Mouse (Mus musculus): ENCODE measurements at regions not wholly inside any gene's neighbourhood (a gene's known extent, or its start where the extent isn't known, plus 50 kb on each side); places are given as distances from the start of the nearest gene placed in this dataset.

DNA sequence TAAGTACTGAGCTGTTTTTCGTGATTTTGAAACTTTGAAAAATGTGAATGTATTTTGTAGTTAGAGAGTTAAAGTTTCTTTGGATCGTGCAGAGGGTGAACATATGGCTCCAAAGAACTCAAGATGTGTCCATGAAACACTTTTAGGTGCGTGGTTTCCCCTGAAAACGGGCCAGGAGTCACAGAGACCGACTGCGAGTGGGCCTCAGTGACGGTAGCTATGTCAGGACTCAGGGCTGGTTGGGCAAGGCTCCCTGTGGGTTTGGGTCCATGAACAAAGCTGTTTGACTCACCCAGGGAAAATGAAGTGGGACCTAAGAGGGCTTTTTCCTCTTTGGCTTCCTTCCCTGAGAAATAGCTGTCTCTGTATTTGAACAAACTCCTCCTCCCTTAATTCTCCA lies 345.9 kb upstream of the Smim15 start:
- Histone ChIP-seq H3K9ac (ENCODE audit: low read length) (no peak overlapping the region), H3K4me1 (ENCODE audit: control insufficient read depth, insufficient read depth, low read length) (no peaks in the 10 kb centered on the region), H3K4me2 (ENCODE audit: low read depth, low read length) (no peak overlapping the region), H3K9me3 (replicated peaks; ENCODE audit: control insufficient read depth, low read length) (no peaks in the 10 kb centered on the region), H3K27ac (ENCODE audit: low read length) (no peak overlapping the region), H3K36me3 (ENCODE audit: control insufficient read depth, insufficient read depth, low read length) (no peaks in the 10 kb centered on the region), H3K27me3 (ENCODE audit: control insufficient read depth, insufficient read depth, low read length) (no peaks in the 10 kb centered on the region), H3K4me3 (replicated peaks; ENCODE audit: low read length) (no peak overlapping the region)
- no peak for ATAC-seq (ENCODE audit: insufficient read depth, low FRiP score)
- 88% methylated on average over 7 of the region's 7 CpGs for WGBS

GRCm38 (mm10) chr13:107692123-107692830 lies 352.0 kb upstream of the Smim15 start:
- no peaks in the 10 kb centered on the region for H3K36me3 ChIP-seq (ENCODE audit: control insufficient read depth, insufficient read depth, low read length)
- no peaks in the 10 kb centered on the region for H3K27me3 ChIP-seq (ENCODE audit: control insufficient read depth, insufficient read depth, low read length)
- no peak overlapping the region for H3K4me2 ChIP-seq (ENCODE audit: low read depth, low read length)
- H3K9ac ChIP-seq (ENCODE audit: low read length), result no peak overlapping the region
- no peak overlapping the region for H3K27ac ChIP-seq (ENCODE audit: low read length)
- ATAC-seq (ENCODE audit: insufficient read depth, low FRiP score), result no peak
- WGBS, result 52% methylated on average over 5 of the region's 5 CpGs
- H3K4me1 ChIP-seq (ENCODE audit: control insufficient read depth, insufficient read depth, low read length), result 0 out of 2 replicates have a peak, but pooled peaks cover 4% of the 10 kb centered on the region
- H3K4me3 ChIP-seq (replicated peaks; ENCODE audit: low read length), result no peak overlapping the region
- H3K9me3 ChIP-seq (replicated peaks; ENCODE audit: control insufficient read depth, low read length), result no peaks in the 10 kb centered on the region

- ATAC-seq (ENCODE audit: insufficient read depth, low FRiP score), result no peak
- no peak overlapping the region for H3K9ac ChIP-seq (ENCODE audit: low read length)
- H3K4me1 ChIP-seq (ENCODE audit: control insufficient read depth, insufficient read depth, low read length), result 0 out of 2 replicates have a peak, but pooled peaks cover 4% of the 10 kb centered on the region
- H3K27ac ChIP-seq (ENCODE audit: low read length), result no peak overlapping the region
- H3K4me2 ChIP-seq (ENCODE audit: low read depth, low read length), result no peak overlapping the region
- no peaks in the 10 kb centered on the region for H3K9me3 ChIP-seq (replicated peaks; ENCODE audit: control insufficient read depth, low read length)
- H3K4me3 ChIP-seq (replicated peaks; ENCODE audit: low read length), result no peak overlapping the region
- WGBS, result 46% methylated on average over 6 of the region's 6 CpGs
- H3K27me3 ChIP-seq (ENCODE audit: control insufficient read depth, insufficient read depth, low read length), result no peaks in the 10 kb centered on the region
- H3K36me3 ChIP-seq (ENCODE audit: control insufficient read depth, insufficient read depth, low read length), result no peaks in the 10 kb centered on the region
Measured at GRCm38 (mm10) chr13:107688972-107689371, 355.3 kb upstream of the Smim15 start.

- ATAC-seq (ENCODE audit: insufficient read depth, low FRiP score), result no peak
- Histone ChIP-seq H3K4me3 (replicated peaks; ENCODE audit: low read length) (no peak overlapping the region), H3K27me3 (ENCODE audit: control insufficient read depth, insufficient read depth, low read length) (no peaks in the 10 kb centered on the region), H3K9me3 (replicated peaks; ENCODE audit: control insufficient read depth, low read length) (no peaks in the 10 kb centered on the region), H3K9ac (ENCODE audit: low read length) (no peak overlapping the region), H3K4me1 (ENCODE audit: control insufficient read depth, insufficient read depth, low read length) (no peaks in the 10 kb centered on the region), H3K36me3 (ENCODE audit: control insufficient read depth, insufficient read depth, low read length) (no peaks in the 10 kb centered on the region), H3K27ac (ENCODE audit: low read length) (no peak overlapping the region), H3K4me2 (ENCODE audit: low read depth, low read length) (no peak overlapping the region)
- WGBS, result 69% methylated on average over 3 of the region's 3 CpGs
Measured at GRCm38 (mm10) chr13:107685231-107685630, 359.0 kb upstream of the Smim15 start.

- 73% methylated on average over 3 of the region's 3 CpGs for WGBS
- ATAC-seq (ENCODE audit: insufficient read depth, low FRiP score), result no peak
Measured at GRCm38 (mm10) chr13:107683909-107684308, 360.3 kb upstream of the Smim15 start.

DNA sequence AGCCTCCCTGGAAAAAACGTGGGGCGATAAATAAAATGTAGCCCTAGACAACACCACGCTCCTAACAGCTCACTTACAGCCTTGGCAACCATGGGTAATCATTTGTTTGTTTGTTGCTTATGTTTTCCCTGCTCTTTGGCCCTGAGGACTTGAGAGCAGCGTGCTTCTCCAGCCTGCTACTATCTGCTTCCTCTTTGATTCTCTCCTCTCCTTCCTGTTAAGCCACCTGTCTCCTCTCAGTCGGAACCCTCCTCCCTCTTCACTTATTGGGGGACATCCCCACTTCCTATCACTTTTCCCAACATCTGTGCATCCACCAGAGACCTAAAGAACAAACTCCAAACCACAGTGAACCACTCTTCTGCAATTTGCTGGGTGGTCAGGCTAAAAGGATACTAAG lies 362.5 kb upstream of the Smim15 start:
- Histone ChIP-seq H3K9me3 (replicated peaks; ENCODE audit: control insufficient read depth, low read length) (no peaks in the 10 kb centered on the region), H3K27ac (ENCODE audit: low read length) (no peak overlapping the region), H3K27me3 (ENCODE audit: control insufficient read depth, insufficient read depth, low read length) (no peaks in the 10 kb centered on the region), H3K4me1 (ENCODE audit: control insufficient read depth, insufficient read depth, low read length) (peaks cover 5% of the 10 kb centered on the region; the same call in 1 of the 2 replicates), H3K36me3 (ENCODE audit: control insufficient read depth, insufficient read depth, low read length) (no peaks in the 10 kb centered on the region), H3K9ac (ENCODE audit: low read length) (no peak overlapping the region), H3K4me3 (replicated peaks; ENCODE audit: low read length) (no peak overlapping the region), H3K4me2 (ENCODE audit: low read depth, low read length) (no peak overlapping the region)
- no peak for ATAC-seq (ENCODE audit: insufficient read depth, low FRiP score)
- 70% methylated on average over 5 of the region's 5 CpGs for WGBS

More at GRCm38 (mm10) chr13:107683909-107684308, 360.3 kb upstream of the Smim15 start:
- H3K4me2 ChIP-seq (ENCODE audit: low read depth, low read length), result no peak overlapping the region
- no peak overlapping the region for H3K9ac ChIP-seq (ENCODE audit: low read length)
- no peaks in the 10 kb centered on the region for H3K9me3 ChIP-seq (replicated peaks; ENCODE audit: control insufficient read depth, low read length)
- no peaks in the 10 kb centered on the region for H3K4me1 ChIP-seq (ENCODE audit: control insufficient read depth, insufficient read depth, low read length)
- no peaks in the 10 kb centered on the region for H3K36me3 ChIP-seq (ENCODE audit: control insufficient read depth, insufficient read depth, low read length)
- H3K4me3 ChIP-seq (replicated peaks; ENCODE audit: low read length), result no peak overlapping the region
- H3K27ac ChIP-seq (ENCODE audit: low read length), result no peak overlapping the region
- no peaks in the 10 kb centered on the region for H3K27me3 ChIP-seq (ENCODE audit: control insufficient read depth, insufficient read depth, low read length)

- Histone ChIP-seq H3K9ac (ENCODE audit: low read length) (no peak overlapping the region), H3K4me3 (replicated peaks; ENCODE audit: low read length) (no peak overlapping the region), H3K9me3 (replicated peaks; ENCODE audit: control insufficient read depth, low read length) (no peaks in the 10 kb centered on the region), H3K4me2 (ENCODE audit: low read depth, low read length) (no peak overlapping the region), H3K27me3 (ENCODE audit: control insufficient read depth, insufficient read depth, low read length) (no peaks in the 10 kb centered on the region), H3K27ac (ENCODE audit: low read length) (no peak overlapping the region), H3K36me3 (ENCODE audit: control insufficient read depth, insufficient read depth, low read length) (no peaks in the 10 kb centered on the region), H3K4me1 (ENCODE audit: control insufficient read depth, insufficient read depth, low read length) (peaks cover 17% of the 10 kb centered on the region)
- ATAC-seq (ENCODE audit: insufficient read depth, low FRiP score), result no peak
Measured at GRCm38 (mm10) chr13:107678860-107679259, 365.4 kb upstream of the Smim15 start.

DNA sequence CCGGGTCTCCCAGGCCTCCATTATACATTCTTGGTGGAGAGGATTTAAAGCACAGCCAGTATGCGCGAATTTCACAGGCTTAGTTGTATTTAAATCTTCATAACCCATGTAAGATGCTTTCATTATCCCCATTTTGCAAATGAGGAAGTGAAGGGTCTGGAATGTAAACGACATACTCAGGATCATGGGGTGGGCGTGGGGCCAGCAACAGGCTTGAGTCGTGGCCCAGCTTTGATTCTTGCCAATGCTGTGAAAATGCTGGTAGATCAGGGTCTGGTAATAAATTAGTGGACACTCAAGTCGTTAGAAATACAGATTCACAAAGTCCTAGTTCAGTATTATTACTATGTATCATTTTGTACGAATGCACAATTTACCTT lies 367.2 kb upstream of the Smim15 start:
- no peak overlapping the region for H3K4me3 ChIP-seq (replicated peaks; ENCODE audit: low read length)
- WGBS, result 40% methylated on average over 8 of the region's 8 CpGs
- no peaks in the 10 kb centered on the region for H3K27me3 ChIP-seq (ENCODE audit: control insufficient read depth, insufficient read depth, low read length)
- peak overlapping the region; percentile 89 for H3K27ac ChIP-seq (ENCODE audit: low read length)
- H3K9ac ChIP-seq (ENCODE audit: low read length), result no peak overlapping the region; the same call in 1 of the 2 replicates
- no peaks in the 10 kb centered on the region for H3K9me3 ChIP-seq (replicated peaks; ENCODE audit: control insufficient read depth, low read length)
- H3K4me1 ChIP-seq (ENCODE audit: control insufficient read depth, insufficient read depth, low read length), result peaks cover 17% of the 10 kb centered on the region
- H3K36me3 ChIP-seq (ENCODE audit: control insufficient read depth, insufficient read depth, low read length), result no peaks in the 10 kb centered on the region
- peak overlapping the region; percentile 22; the same call in 1 of the 2 replicates for H3K4me2 ChIP-seq (ENCODE audit: low read depth, low read length)
- ATAC-seq (ENCODE audit: insufficient read depth, low FRiP score), result no peak

DNA sequence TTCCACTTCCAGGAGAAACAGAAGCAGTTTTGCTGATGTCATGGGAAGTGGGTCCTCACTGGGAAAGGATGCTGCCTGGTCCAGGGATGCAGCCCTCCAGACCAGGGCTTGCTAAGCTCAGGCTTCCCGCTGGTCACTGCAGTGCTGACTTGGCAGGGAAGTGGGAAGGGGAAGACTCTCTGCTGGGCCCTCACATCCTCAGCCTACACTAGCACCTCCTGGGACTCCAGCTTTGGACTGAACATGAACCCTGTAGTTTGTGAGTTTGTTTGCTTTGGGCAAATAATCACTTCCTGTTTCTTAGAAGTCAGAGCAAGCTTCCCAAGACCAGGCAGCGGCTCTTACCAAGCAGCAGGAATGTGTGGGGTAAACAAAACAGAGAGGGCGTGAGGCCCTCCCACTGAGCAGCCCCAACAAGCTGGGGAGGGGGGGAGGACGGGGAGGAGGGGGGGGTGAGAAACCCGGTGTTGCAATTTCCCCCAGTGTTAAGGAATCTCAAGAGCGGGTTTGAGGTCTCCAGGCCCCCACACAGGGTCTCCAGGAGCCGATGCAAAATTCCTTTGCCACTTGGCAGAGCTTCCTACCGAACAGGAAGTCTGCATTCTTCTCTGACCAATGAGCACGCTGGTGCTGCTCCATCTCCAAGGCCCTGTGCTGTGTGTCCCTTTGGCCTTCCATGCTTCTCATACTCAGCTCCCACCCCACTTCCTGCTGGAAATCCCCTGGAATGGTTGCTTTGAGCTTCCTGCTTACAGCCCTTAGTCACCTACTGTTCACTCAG lies 367.7 kb upstream of the Smim15 start:
- no peaks in the 10 kb centered on the region for H3K36me3 ChIP-seq (ENCODE audit: control insufficient read depth, insufficient read depth, low read length)
- H3K27ac ChIP-seq (ENCODE audit: low read length), result peak overlapping the region; percentile 89
- no peaks in the 10 kb centered on the region for H3K9me3 ChIP-seq (replicated peaks; ENCODE audit: control insufficient read depth, low read length)
- ATAC-seq (ENCODE audit: insufficient read depth, low FRiP score), result peak; percentile 86
- H3K9ac ChIP-seq (ENCODE audit: low read length), result no peak overlapping the region; the same call in 1 of the 2 replicates
- WGBS, result 6% methylated on average over 9 of the region's 9 CpGs
- H3K4me1 ChIP-seq (ENCODE audit: control insufficient read depth, insufficient read depth, low read length), result peaks cover 17% of the 10 kb centered on the region
- no peaks in the 10 kb centered on the region for H3K27me3 ChIP-seq (ENCODE audit: control insufficient read depth, insufficient read depth, low read length)
- H3K4me3 ChIP-seq (replicated peaks; ENCODE audit: low read length), result no peak overlapping the region; the same call in 1 of the 2 replicates
- peak overlapping the region; percentile 22 for H3K4me2 ChIP-seq (ENCODE audit: low read depth, low read length)
